Mouse (Mus musculus) MEL (cell line): ENCODE results near the gene Zkscan8. TPM values are rescaled to one million over a fixed set of nuclear protein-coding genes. Genes with fewer than 3 reads are reported as not detected.

Experiments used
- DNase-seq: peaks from one replicate; pipeline ENCODE4 v3.0.0; 2011; ENCODE audit warnings: low read depth, low spot score
- H3K27ac ChIP-seq: 2 replicates; pipeline ENCODE4 v1.5.1; 2012; ENCODE audit warnings: low read depth, mild to moderate bottlenecking, control low read depth, low read length, moderate library complexity; ENCODE audit not compliant: control insufficient read depth
- H3K27me3 ChIP-seq, 2 experiments: fragments of 150-350 bp in 1 of 2; sonication (generic) in 1 of 2; 2 replicates each; pipeline ENCODE4 v1.6.1; 2012; ENCODE audit warnings: low read length in 2 of 2, mild to moderate bottlenecking in 2 of 2, improper control_type of control experiment in 1 of 2, moderate library complexity in 1 of 2; ENCODE audit not compliant: insufficient read depth in 2 of 2, control insufficient read depth in 1 of 2
- H3K36me3 ChIP-seq, 2 experiments: 2 replicates each; pipeline ENCODE4 v1.6.1; 2012 to 2014; ENCODE audit warnings: low read length in 2 of 2, improper control_type of control experiment in 1 of 2, inconsistent platforms in 1 of 2, mild to moderate bottlenecking in 1 of 2; ENCODE audit not compliant: insufficient read depth in 2 of 2, control insufficient read depth in 1 of 2
- H3K4me1 ChIP-seq, 2 experiments: fragments of 150-350 bp in 1 of 2; sonication (generic) in 1 of 2; 2 replicates each; pipeline ENCODE4 v1.6.1; 2012; ENCODE audit warnings: low read length in 2 of 2, improper control_type of control experiment in 1 of 2, mild to moderate bottlenecking in 1 of 2; ENCODE audit not compliant: insufficient read depth in 2 of 2, control insufficient read depth in 1 of 2
- H3K4me3 ChIP-seq, 2 experiments: fragments of 150-350 bp in 1 of 2; sonication (generic) in 1 of 2; 2 replicates each; pipeline ENCODE4 v1.5.1; 2012; ENCODE audit warnings: low read depth in 2 of 2, low read length in 2 of 2, mild to moderate bottlenecking in 2 of 2, moderate library complexity in 2 of 2, control low read depth in 1 of 2, improper control_type of control experiment in 1 of 2; ENCODE audit not compliant: control insufficient read depth in 1 of 2, insufficient read depth in 1 of 2
- H3K79me2 ChIP-seq: 2 replicates; pipeline ENCODE4 v1.6.1; 2012; ENCODE audit warnings: mild to moderate bottlenecking, low read length, moderate library complexity; ENCODE audit not compliant: control insufficient read depth, poor library complexity, insufficient read depth
- H3K9ac ChIP-seq: 2 replicates; pipeline ENCODE4 v1.6.1; 2012; ENCODE audit warnings: low read depth, mild to moderate bottlenecking, control low read depth, low read length, moderate library complexity; ENCODE audit not compliant: control insufficient read depth, poor library complexity, severe bottlenecking
- H3K9me3 ChIP-seq: fragments of 150-350 bp; sonication (generic); replicated peaks from 2 replicates; pipeline ENCODE4 v1.6.1; 2012; ENCODE audit warnings: mild to moderate bottlenecking, low read length, improper control_type of control experiment, moderate library complexity; ENCODE audit not compliant: insufficient read depth
- CHD1 ChIP-seq: IDR thresholded peaks from 2 replicates; pipeline ENCODE4 v1.6.1; 2012; ENCODE audit warnings: low read depth, mild to moderate bottlenecking, inconsistent platforms, low read length, improper control_type of control experiment
- CHD2 ChIP-seq: IDR thresholded peaks from 2 replicates; pipeline ENCODE4 v1.6.1; 2011; ENCODE audit warnings: low read length, improper control_type of control experiment
- E2F4 ChIP-seq: IDR thresholded peaks from 2 replicates; pipeline ENCODE4 v1.6.1; 2011; ENCODE audit warnings: low read depth, low read length, improper control_type of control experiment, borderline replicate concordance
- ELF1 ChIP-seq: IDR thresholded peaks from 2 replicates; pipeline ENCODE4 v1.6.1; 2014; ENCODE audit warnings: low read depth, mild to moderate bottlenecking, inconsistent platforms, low read length, improper control_type of control experiment, moderate library complexity
- EP300 ChIP-seq, 2 experiments: IDR thresholded peaks; 2 replicates each; pipeline ENCODE4 v1.6.1; 2011; ENCODE audit warnings: improper control_type of control experiment in 2 of 2, low read length in 2 of 2, low read depth in 1 of 2, mild to moderate bottlenecking in 1 of 2
- ETS1 ChIP-seq: IDR thresholded peaks from 2 replicates; pipeline ENCODE4 v1.6.1; 2012; ENCODE audit warnings: low read depth, mild to moderate bottlenecking, inconsistent platforms, low read length, improper control_type of control experiment, moderate library complexity
- GABPA ChIP-seq: IDR thresholded peaks from 2 replicates; pipeline ENCODE4 v1.6.1; 2012; ENCODE audit warnings: low read depth, mild to moderate bottlenecking, inconsistent platforms, low read length, improper control_type of control experiment, moderate library complexity
- GATA1 ChIP-seq: IDR thresholded peaks from 2 replicates; pipeline ENCODE4 v1.6.1; 2011; ENCODE audit warnings: low read depth, low read length, improper control_type of control experiment
- HCFC1 ChIP-seq: IDR thresholded peaks from 2 replicates; pipeline ENCODE4 v1.6.1; 2012; ENCODE audit warnings: low read depth, mild to moderate bottlenecking, inconsistent platforms, low read length, improper control_type of control experiment, moderate library complexity
- JUND ChIP-seq: IDR thresholded peaks from 2 replicates; pipeline ENCODE4 v1.6.1; 2011; ENCODE audit warnings: low read depth, mild to moderate bottlenecking, improper control_type of control experiment, low read length
- KAT2A ChIP-seq: conservative IDR thresholded peaks from 2 replicates; pipeline ENCODE4 v1.6.1; 2012; ENCODE audit warnings: low read depth, low read length, improper control_type of control experiment, inconsistent platforms
- MAFK ChIP-seq: IDR thresholded peaks from 2 replicates; pipeline ENCODE4 v1.6.1; 2011; ENCODE audit warnings: low read depth, mild to moderate bottlenecking, low read length, improper control_type of control experiment, borderline replicate concordance
- MAX ChIP-seq: IDR thresholded peaks from 2 replicates; pipeline ENCODE4 v1.6.1; 2011; ENCODE audit warnings: low read length, improper control_type of control experiment
- MAZ ChIP-seq: IDR thresholded peaks from 2 replicates; pipeline ENCODE4 v1.6.1; 2012; ENCODE audit warnings: low read depth, mild to moderate bottlenecking, inconsistent platforms, low read length, improper control_type of control experiment
- MEF2A ChIP-seq: IDR thresholded peaks from 2 replicates; pipeline ENCODE4 v1.6.1; 2014; ENCODE audit warnings: low read depth, mild to moderate bottlenecking, inconsistent platforms, low read length, improper control_type of control experiment; ENCODE audit not compliant: poor library complexity, insufficient replicate concordance, severe bottlenecking; ENCODE audit errors: extremely low read depth
- MXI1 ChIP-seq: IDR thresholded peaks from 2 replicates; pipeline ENCODE4 v1.6.1; 2011; ENCODE audit warnings: mild to moderate bottlenecking, low read depth, low read length, improper control_type of control experiment
- MYB ChIP-seq: IDR thresholded peaks from 2 replicates; pipeline ENCODE4 v1.6.1; 2011; ENCODE audit warnings: mild to moderate bottlenecking, low read depth, low read length, improper control_type of control experiment
- MYC ChIP-seq: IDR thresholded peaks from 2 replicates; pipeline ENCODE4 v1.6.1; 2011; ENCODE audit warnings: low read depth, mild to moderate bottlenecking, low read length, improper control_type of control experiment, moderate library complexity
- NRF1 ChIP-seq: IDR thresholded peaks from 2 replicates; pipeline ENCODE4 v1.6.1; 2014; ENCODE audit warnings: low read depth, mild to moderate bottlenecking, inconsistent platforms, low read length, improper control_type of control experiment, moderate library complexity; ENCODE audit not compliant: poor library complexity, insufficient read depth, severe bottlenecking
- POLR2A ChIP-seq, 2 experiments: IDR thresholded peaks; 2 replicates each; pipeline ENCODE4 v1.6.1; 2011 to 2012; ENCODE audit warnings: low read length in 2 of 2, mild to moderate bottlenecking in 2 of 2, control low read depth in 1 of 2, improper control_type of control experiment in 1 of 2, low read depth in 1 of 2, moderate library complexity in 1 of 2; ENCODE audit not compliant: control insufficient read depth in 1 of 2, insufficient read depth in 1 of 2, poor library complexity in 1 of 2
- POLR2AphosphoS2 ChIP-seq: IDR thresholded peaks from 2 replicates; pipeline ENCODE4 v1.6.1; 2011; ENCODE audit warnings: low read length, improper control_type of control experiment
- POLR2AphosphoS5 ChIP-seq: IDR thresholded peaks from 2 replicates; pipeline ENCODE4 v1.6.1; 2012; ENCODE audit warnings: low read depth, borderline replicate concordance, mild to moderate bottlenecking, inconsistent platforms, low read length, moderate library complexity, mixed read lengths
- SIN3A ChIP-seq: IDR thresholded peaks from 2 replicates; pipeline ENCODE4 v1.6.1; 2012; ENCODE audit warnings: low read length, improper control_type of control experiment, inconsistent platforms
- SMC3 ChIP-seq: IDR thresholded peaks from 2 replicates; pipeline ENCODE4 v1.6.1; 2011; ENCODE audit warnings: low read depth, low read length, improper control_type of control experiment
- TAL1 ChIP-seq: IDR thresholded peaks from 2 replicates; pipeline ENCODE4 v1.6.1; 2012; ENCODE audit warnings: mild to moderate bottlenecking, inconsistent platforms, low read length, moderate library complexity, mixed read lengths
- TCF12 ChIP-seq: IDR thresholded peaks from 2 replicates; pipeline ENCODE4 v1.6.1; 2014; ENCODE audit warnings: low read depth, mild to moderate bottlenecking, inconsistent platforms, low read length, improper control_type of control experiment, moderate library complexity
- UBTF ChIP-seq: IDR thresholded peaks from 2 replicates; pipeline ENCODE4 v1.6.1; 2012; ENCODE audit warnings: low read depth, mild to moderate bottlenecking, inconsistent platforms, low read length, improper control_type of control experiment, moderate library complexity, borderline replicate concordance; ENCODE audit not compliant: insufficient read depth
- USF1 ChIP-seq: IDR thresholded peaks from 2 replicates; pipeline ENCODE4 v1.6.1; 2014; ENCODE audit warnings: low read depth, mild to moderate bottlenecking, inconsistent platforms, low read length, improper control_type of control experiment, moderate library complexity
- ZKSCAN1 ChIP-seq: IDR thresholded peaks from 2 replicates; pipeline ENCODE4 v1.6.1; 2012; ENCODE audit warnings: low read depth, mild to moderate bottlenecking, inconsistent platforms, low read length, improper control_type of control experiment, moderate library complexity
- ZMIZ1 ChIP-seq: IDR thresholded peaks from 2 replicates; pipeline ENCODE4 v1.6.1; 2012; ENCODE audit warnings: low read depth, mild to moderate bottlenecking, inconsistent platforms, low read length, improper control_type of control experiment, moderate library complexity
- ZNF384 ChIP-seq: IDR thresholded peaks from 2 replicates; pipeline ENCODE4 v1.6.1; 2012; ENCODE audit warnings: low read depth, mild to moderate bottlenecking, inconsistent platforms, low read length, improper control_type of control experiment
- polyA plus RNA-seq, 2 experiments: library from polyadenylated mRNA; stranded (reverse) in 1 of 2; unstranded in 1 of 2; fragments of >175 nt in 1 of 2; fragments of >200 nt in 1 of 2; gene quantifications; 2 replicates each; pipeline versions ENCODE4 v1.2.1 to v1.2.4; 2012; ENCODE audit warnings: low replicate concordance in 2 of 2, low read depth in 1 of 2; ENCODE audit not compliant: insufficient read length in 2 of 2, insufficient read depth in 1 of 2, missing spikeins in 1 of 2
- total RNA-seq: library from RNA; depleted of rRNA; stranded (reverse); fragments of 300-350 nt; gene quantifications from 2 replicates; pipeline ENCODE4 v1.2.3, GENCODE M21; 2012

Gene Zkscan8
- total and polyA plus RNA-seq, 3 experiments, result 3.4 to 3.9 TPM; not detected in 1

- DNase-seq, result peak; percentile 40
- H3K79me2 ChIP-seq, result peaks cover 5% of the 10 kb centered on the region; the same call in 1 of the 2 replicates
- no peaks in the 10 kb centered on the region; a peak in 1 of 4 replicates for H3K4me1 ChIP-seq
- H3K4me3 ChIP-seq, result peak overlapping the region; percentile 24 to 75
- peak overlapping the region; percentile 100 for H3K9ac ChIP-seq
- no peaks in the 10 kb centered on the region; a peak in 2 of 4 replicates for H3K27me3 ChIP-seq
- no peaks in the 10 kb centered on the region for H3K9me3 ChIP-seq
- peaks cover 0 to 2% of the 10 kb centered on the region in 2 experiments; a peak in 2 of 4 replicates for H3K36me3 ChIP-seq
- TF ChIP-seq CHD1 (no peak), MAFK (no peak), HCFC1 (no peak), E2F4 (no peak), KAT2A (no peak), CHD2 (no peak), GABPA (no peak), POLR2AphosphoS2 (no peak), ETS1 (no peak), MAX (no peak)
- no peak overlapping the region for H3K27ac ChIP-seq
These were observed 784 bp downstream of the Zkscan8 start for GRCm38 (mm10) chr13:21530136-21530535.

- Histone ChIP-seq H3K9ac (peak overlapping the region; percentile 77), H3K4me1 (peaks cover 0 to 3% of the 10 kb centered on the region in 2 experiments; a peak in 2 of 4 replicates), H3K36me3 (peaks cover 0 to 5% of the 10 kb centered on the region in 2 experiments; a peak in 2 of 4 replicates), H3K79me2 (no peaks in the 10 kb centered on the region; the same call in 1 of the 2 replicates), H3K4me3 (peak overlapping the region; percentile 82 to 88), H3K27ac (peak overlapping the region; percentile 64), H3K27me3 (no peaks in the 10 kb centered on the region), H3K9me3 (no peaks in the 10 kb centered on the region)
- DNase-seq, result peak; percentile 95
- TF ChIP-seq UBTF (no peak), MAZ (no peak), EP300 (IDR thresholded peaks at IDR 0.05; ENCODE audit: low read depth in 1 of 2, low read length in 2 of 2) (no peak), MXI1 (peak; percentile 59; the same call in 1 of the 2 replicates), SMC3 (no peak), CHD1 (no peak), GATA1 (no peak), POLR2AphosphoS2 (no peak), POLR2A (IDR thresholded peaks at IDR 0.05; ENCODE audit: control insufficient read depth in 1 of 2, insufficient read depth in 1 of 2, low read depth in 1 of 2, low read length in 2 of 2, poor library complexity in 1 of 2) (peak; percentile 69 to 89), SIN3A (peak; percentile 55; the same call in 1 of the 2 replicates), KAT2A (no peak), NRF1 (no peak), ETS1 (no peak), JUND (no peak), MEF2A (no peak), USF1 (no peak), MYB (no peak), MYC (peak; percentile 90), POLR2AphosphoS5 (no peak), ZMIZ1 (no peak), ZNF384 (no peak), HCFC1 (peak; percentile 77), ZKSCAN1 (no peak), TAL1 (no peak), TCF12 (no peak), ELF1 (0 out of 2 replicates have a peak, but pooled peaks have one; percentile 25), E2F4 (no peak)
These were observed 24.7 kb downstream of the Zkscan8 start for GRCm38 (mm10) chr13:21506221-21506649.
